Mouse (Mus musculus) liver, embryonic 13.5 days (tissue): Measurements from ENCODE around the gene Il1b. TPM values are rescaled to one million over a fixed set of nuclear protein-coding genes. Genes with fewer than 3 reads are reported as not detected.
A peak's percentile ranks its signal among the peaks of the same experiment; 100 is the strongest.

Source experiments
- ATAC-seq: fragments of 200-750 bp; cut with Nextera tagmentation; 2 replicates; pipeline ENCODE4 v1.8.0; 2017; ENCODE audit warnings: low read depth, mild to moderate bottlenecking, moderate number of reproducible peaks, moderate library complexity
- DNase-seq: peaks from one replicate; pipeline ENCODE4 v3.0.0; 2022
- H3K27ac ChIP-seq: fragments of 300-500 bp; sonication (generic); 2 replicates; pipeline ENCODE4 v1.5.1; 2015; ENCODE audit warnings: moderate library complexity, mild to moderate bottlenecking, inconsistent platforms
- H3K27me3 ChIP-seq: fragments of 300-500 bp; sonication (generic); 2 replicates; pipeline ENCODE4 v1.6.1; 2015; ENCODE audit warnings: mild to moderate bottlenecking, inconsistent platforms
- H3K36me3 ChIP-seq: fragments of 300-500 bp; sonication (generic); 2 replicates; pipeline ENCODE4 v1.6.1; 2015; ENCODE audit warnings: mild to moderate bottlenecking, inconsistent platforms
- H3K4me1 ChIP-seq: fragments of 300-500 bp; sonication (generic); replicated peaks from 2 replicates; pipeline ENCODE4 v1.6.1; 2015; ENCODE audit warnings: inconsistent platforms
- H3K4me2 ChIP-seq: fragments of 300-500 bp; sonication (generic); 2 replicates; pipeline ENCODE4 v1.6.1; 2015; ENCODE audit warnings: inconsistent platforms, mild to moderate bottlenecking, moderate library complexity
- H3K4me3 ChIP-seq: fragments of 300-500 bp; sonication (generic); replicated peaks from 2 replicates; pipeline ENCODE4 v1.5.1; 2015; ENCODE audit warnings: mild to moderate bottlenecking, inconsistent platforms
- H3K9ac ChIP-seq: fragments of 300-500 bp; sonication (generic); 2 replicates; pipeline ENCODE4 v1.6.1; 2015; ENCODE audit warnings: mild to moderate bottlenecking, inconsistent platforms
- H3K9me3 ChIP-seq: fragments of 300-500 bp; sonication (generic); replicated peaks from 2 replicates; pipeline ENCODE4 v1.6.1; 2016; ENCODE audit warnings: inconsistent platforms
- whole genome bisulfite sequencing: fragments of 180-500 bp; shearing (Covaris S2); methylation state at CpG from one replicate; pipeline ENCODE4 v1.1.7; 2015; ENCODE audit not compliant: insufficient replicate concordance; 5-methylcytosine and 5-hydroxymethylcytosine counted together
- polyA plus RNA-seq: library from polyadenylated mRNA; unstranded; fragments of >200 nt; fragmentation: Nextera tagmentation; extraction: Ambion mirVana; gene quantifications from 2 replicates; pipeline ENCODE4 v1.2.1, GENCODE M21; 2015

The Il1b gene
- 0.16 and 0.56 TPM in 2 replicates for polyA plus RNA-seq

DNA sequence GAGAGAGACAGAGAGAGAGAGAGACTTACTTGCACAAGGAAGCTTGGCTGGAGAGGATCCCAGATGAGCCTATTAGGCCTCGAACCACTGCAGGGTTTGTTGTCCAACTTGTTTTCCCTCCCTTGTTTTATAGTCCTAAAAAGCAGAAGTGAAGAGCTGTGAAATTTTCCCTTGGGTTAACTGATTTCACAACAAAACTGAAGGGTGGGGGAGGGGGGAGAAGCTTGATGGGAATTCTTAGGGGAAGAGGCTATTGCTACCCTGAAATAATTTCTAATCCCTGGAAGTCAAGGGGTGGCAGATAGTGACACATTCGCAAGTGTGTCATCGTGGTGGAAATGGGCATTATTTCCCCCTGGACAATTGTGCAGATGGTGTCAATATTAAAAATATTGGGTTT lies at the start of gene Il1b:
Il1b (minus strand) TSS at position 101 of the 400 bp plus-strand sequence.
- Histone ChIP-seq H3K9ac (no peak within 1 kb of the TSS), H3K27me3 (no peaks in the 10 kb centered on the region), H3K9me3 (no peaks in the 10 kb centered on the region), H3K4me3 (no peak within 1 kb of the TSS), H3K4me1 (peaks cover 24% of the 10 kb centered on the region), H3K36me3 (no peaks in the 10 kb centered on the region), H3K4me2 (peak within 1 kb of the TSS; percentile 8; the same call in 1 of the 2 replicates), H3K27ac (no peak within 1 kb of the TSS)
- WGBS: 57% methylated on average over 3 of the region's 3 CpGs
- DNase-seq (no peak), ATAC-seq (no peak)

- ATAC-seq (no peak), DNase-seq (no peak)
- Histone ChIP-seq H3K9ac (no peak overlapping the region), H3K27ac (no peak overlapping the region), H3K4me3 (no peak overlapping the region), H3K27me3 (no peaks in the 10 kb centered on the region), H3K9me3 (no peaks in the 10 kb centered on the region), H3K36me3 (no peaks in the 10 kb centered on the region), H3K4me1 (peaks cover 3% of the 10 kb centered on the region; the same call in 1 of the 2 replicates), H3K4me2 (no peak overlapping the region)
- WGBS: 76% methylated on average over 3 of the region's 3 CpGs
Measured at GRCm38 (mm10) chr2:129419361-129419880, 48.5 kb upstream of the Il1b start.

DNA sequence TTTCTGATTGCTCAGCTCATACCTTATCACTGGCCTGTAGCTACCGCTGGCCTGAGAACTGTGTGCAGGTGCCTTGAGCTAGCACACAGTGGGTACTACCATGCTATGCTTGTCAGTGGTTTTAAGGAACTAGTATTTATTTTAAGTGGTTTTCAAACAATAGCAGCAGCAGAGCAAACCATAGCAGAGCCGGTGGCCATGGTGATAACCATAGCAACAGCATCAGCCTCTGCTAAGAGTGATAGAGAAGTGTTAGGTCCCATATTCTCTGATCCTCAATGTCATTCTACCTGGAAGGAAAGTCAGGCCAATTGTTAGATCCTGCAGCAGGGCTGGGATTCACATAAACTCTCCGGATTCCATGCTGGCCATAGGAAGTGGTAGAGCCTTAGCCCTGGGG lies 43.7 kb upstream of the Il1b start:
- WGBS: 59% methylated on average over 3 of the region's 3 CpGs
- no peaks in the 10 kb centered on the region for H3K36me3 ChIP-seq

DNA sequence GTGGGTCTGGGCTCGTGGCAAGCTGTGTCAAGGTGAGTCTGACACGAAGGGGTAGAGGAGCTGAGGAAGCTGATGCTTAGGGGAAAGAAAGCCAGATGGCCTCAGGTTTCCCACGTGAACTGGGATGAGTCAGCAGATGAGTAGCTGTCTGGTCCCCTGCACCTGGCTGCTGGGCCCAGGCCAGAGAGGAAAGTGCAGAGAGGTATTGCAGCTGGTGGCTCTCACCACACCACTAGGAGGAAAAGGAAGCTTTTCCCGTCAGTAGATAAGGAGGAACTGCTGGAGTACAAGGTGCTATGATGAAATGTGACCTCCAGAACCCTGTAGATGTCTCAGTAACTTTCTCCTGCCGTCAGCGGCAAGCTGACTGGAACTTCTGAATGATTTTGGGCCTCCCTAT lies 42.5 kb upstream of the Il1b start:
- ATAC-seq: no peak
- Histone ChIP-seq H3K4me3 (no peak overlapping the region), H3K27ac (no peak overlapping the region), H3K4me2 (no peak overlapping the region), H3K36me3 (no peaks in the 10 kb centered on the region), H3K4me1 (no peaks in the 10 kb centered on the region), H3K9ac (no peak overlapping the region), H3K27me3 (no peaks in the 10 kb centered on the region), H3K9me3 (no peaks in the 10 kb centered on the region)
- WGBS: 25% methylated on average over 6 of the region's 6 CpGs
- no peak for DNase-seq

More for the DNA sequence above, 43.7 kb upstream of the Il1b start:
- Histone ChIP-seq H3K9me3 (no peaks in the 10 kb centered on the region), H3K4me2 (no peak overlapping the region), H3K4me3 (no peak overlapping the region), H3K27me3 (no peaks in the 10 kb centered on the region), H3K4me1 (no peaks in the 10 kb centered on the region), H3K9ac (no peak overlapping the region), H3K27ac (no peak overlapping the region)
- ATAC-seq (no peak), DNase-seq (no peak)

- Histone ChIP-seq H3K9ac (no peak overlapping the region), H3K4me2 (no peak overlapping the region), H3K9me3 (no peaks in the 10 kb centered on the region), H3K4me3 (no peak overlapping the region), H3K4me1 (peaks cover 5% of the 10 kb centered on the region), H3K27ac (no peak overlapping the region), H3K36me3 (no peaks in the 10 kb centered on the region), H3K27me3 (no peaks in the 10 kb centered on the region)
- WGBS: 47% methylated on average over 3 of the region's 3 CpGs
- ATAC-seq (no peak), DNase-seq (no peak)
Measured at GRCm38 (mm10) chr2:129411651-129412050, 40.7 kb upstream of the Il1b start.

- 63% methylated on average over 7 of the region's 7 CpGs for whole genome bisulfite sequencing
- peaks cover 5% of the 10 kb centered on the region for H3K4me1 ChIP-seq
- H3K4me2 ChIP-seq: no peak overlapping the region
- no peak overlapping the region for H3K27ac ChIP-seq
- no peaks in the 10 kb centered on the region for H3K27me3 ChIP-seq
- no peak for ATAC-seq
- no peaks in the 10 kb centered on the region for H3K9me3 ChIP-seq
- no peak overlapping the region for H3K9ac ChIP-seq
- DNase-seq: no peak
- no peaks in the 10 kb centered on the region for H3K36me3 ChIP-seq
- H3K4me3 ChIP-seq: no peak overlapping the region
Measured at GRCm38 (mm10) chr2:129410344-129410743, 39.4 kb upstream of the Il1b start.

DNA sequence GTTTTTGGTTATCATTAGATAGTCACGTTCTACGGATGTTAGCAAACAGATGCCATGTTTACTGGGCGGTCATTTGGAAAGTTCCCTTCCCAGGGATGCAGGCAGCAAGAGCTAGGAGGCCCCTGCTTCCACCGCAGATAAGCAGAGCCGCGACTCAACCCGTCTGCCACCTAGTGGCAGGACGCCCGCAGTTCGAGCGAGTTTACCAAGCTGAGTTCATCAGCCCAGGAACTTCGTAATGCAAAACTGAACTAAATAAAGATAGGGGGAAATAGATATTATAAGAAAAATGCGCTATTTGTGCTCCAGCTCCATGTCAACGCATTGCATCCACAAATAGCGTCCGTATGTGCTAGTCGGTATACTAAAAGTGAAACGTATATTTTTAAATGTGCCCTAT lies 37.5 kb upstream of the Il1b start:
- Histone ChIP-seq H3K4me2 (no peak overlapping the region), H3K9ac (no peak overlapping the region), H3K27ac (no peak overlapping the region), H3K36me3 (no peaks in the 10 kb centered on the region), H3K27me3 (no peaks in the 10 kb centered on the region), H3K4me3 (no peak overlapping the region), H3K4me1 (peaks cover 5% of the 10 kb centered on the region), H3K9me3 (no peaks in the 10 kb centered on the region)
- no peak for ATAC-seq
- WGBS: 14% methylated on average over 18 of the region's 18 CpGs
- peak; percentile 34 for DNase-seq

DNA sequence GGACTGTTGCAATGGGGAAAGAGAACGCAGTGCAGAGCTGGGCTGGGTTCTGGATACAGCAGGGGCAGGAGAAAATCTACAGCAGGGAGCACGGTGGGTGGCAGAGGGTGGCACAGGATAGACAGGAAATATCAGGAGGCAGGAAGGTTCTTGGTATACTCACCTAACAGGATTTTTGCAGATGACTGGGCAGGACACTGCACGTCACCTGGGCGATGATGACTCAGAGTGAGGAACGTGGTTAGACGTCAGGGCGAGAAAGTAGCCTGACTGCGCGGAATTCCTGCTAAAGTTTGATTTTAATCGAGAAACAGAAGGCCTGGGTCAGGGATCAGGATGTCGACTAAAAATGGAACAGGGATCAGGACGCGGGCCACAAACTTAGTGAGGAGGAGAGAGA lies 36.7 kb upstream of the Il1b start:
- DNase-seq (no peak), ATAC-seq (no peak)
- Histone ChIP-seq H3K36me3 (no peaks in the 10 kb centered on the region), H3K4me1 (peaks cover 5% of the 10 kb centered on the region), H3K4me3 (no peak overlapping the region), H3K4me2 (no peak overlapping the region), H3K9me3 (no peaks in the 10 kb centered on the region), H3K9ac (no peak overlapping the region), H3K27ac (no peak overlapping the region), H3K27me3 (no peaks in the 10 kb centered on the region)
- WGBS: 80% methylated on average over 13 of the region's 13 CpGs

DNA sequence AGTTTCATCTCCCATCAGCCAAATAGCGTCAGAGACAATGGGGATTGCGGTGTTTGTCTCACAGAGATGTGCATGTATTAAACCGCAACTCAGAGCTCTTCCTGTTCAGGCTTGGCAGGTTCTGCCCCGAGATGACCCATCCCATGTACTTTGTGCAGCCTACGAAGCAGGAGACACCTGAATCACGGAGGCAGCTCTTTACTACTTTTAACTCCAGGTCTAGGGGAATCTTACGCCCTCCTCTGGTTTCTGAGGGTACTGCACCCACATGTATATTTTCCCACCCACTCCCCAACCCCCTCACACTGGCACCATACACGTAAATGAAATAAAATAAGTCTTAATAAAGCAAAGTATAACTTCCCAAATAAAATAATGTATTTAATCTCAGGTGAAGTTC lies 35.6 kb upstream of the Il1b start:
- H3K4me1 ChIP-seq: peaks cover 5% of the 10 kb centered on the region
- 71% methylated on average over 8 of the region's 8 CpGs for WGBS

DNA sequence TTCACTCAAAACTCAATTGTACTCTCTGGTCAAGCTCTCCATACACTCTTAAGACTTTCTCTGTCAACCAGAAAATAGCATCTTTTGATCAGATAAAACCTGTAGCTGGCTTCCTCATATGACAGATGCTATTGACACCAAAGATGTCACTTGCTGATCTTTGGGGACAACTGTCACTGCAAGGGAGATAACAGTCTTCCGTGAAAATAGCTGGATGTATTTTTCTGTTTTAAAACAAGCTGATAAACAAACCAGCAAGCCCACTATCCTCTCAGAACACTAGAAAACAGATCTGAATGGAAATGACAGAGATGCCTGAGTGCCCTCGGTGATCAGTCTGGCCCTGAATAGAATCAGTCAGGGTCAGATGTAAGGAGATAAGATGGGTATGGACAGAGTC lies 32.8 kb upstream of the Il1b start:
- no peak overlapping the region for H3K27ac ChIP-seq
- 53% methylated on average over 2 of the region's 2 CpGs for WGBS
- no peaks in the 10 kb centered on the region for H3K9me3 ChIP-seq
- DNase-seq: no peak
- no peak for ATAC-seq
- no peak overlapping the region for H3K9ac ChIP-seq
- H3K4me1 ChIP-seq: peaks cover 5% of the 10 kb centered on the region
- H3K4me3 ChIP-seq: no peak overlapping the region
- no peak overlapping the region for H3K4me2 ChIP-seq
- H3K27me3 ChIP-seq: no peaks in the 10 kb centered on the region
- no peaks in the 10 kb centered on the region for H3K36me3 ChIP-seq

More for the DNA sequence above, 35.6 kb upstream of the Il1b start:
- Histone ChIP-seq H3K4me2 (no peak overlapping the region), H3K27ac (no peak overlapping the region), H3K36me3 (no peaks in the 10 kb centered on the region), H3K27me3 (no peaks in the 10 kb centered on the region), H3K4me3 (no peak overlapping the region), H3K9me3 (no peaks in the 10 kb centered on the region), H3K9ac (no peak overlapping the region)
- DNase-seq (no peak), ATAC-seq (no peak)

- no peaks in the 10 kb centered on the region for H3K36me3 ChIP-seq
- 49% methylated on average over 3 of the region's 3 CpGs for WGBS
- H3K4me2 ChIP-seq: no peak overlapping the region
- no peak overlapping the region for H3K9ac ChIP-seq
- H3K9me3 ChIP-seq: no peaks in the 10 kb centered on the region
- H3K27ac ChIP-seq: no peak overlapping the region
- H3K4me1 ChIP-seq: no peaks in the 10 kb centered on the region
- ATAC-seq: no peak
- no peak overlapping the region for H3K4me3 ChIP-seq
- H3K27me3 ChIP-seq: no peaks in the 10 kb centered on the region
- DNase-seq: no peak
Measured at GRCm38 (mm10) chr2:129402330-129402729, 31.4 kb upstream of the Il1b start.

GRCm38 (mm10) chr2:129401803-129402202 lies 30.9 kb upstream of the Il1b start:
- H3K27me3 ChIP-seq: no peaks in the 10 kb centered on the region

More at GRCm38 (mm10) chr2:129401803-129402202, 30.9 kb upstream of the Il1b start:
- Histone ChIP-seq H3K9me3 (no peaks in the 10 kb centered on the region), H3K36me3 (no peaks in the 10 kb centered on the region), H3K4me2 (no peak overlapping the region), H3K27ac (no peak overlapping the region), H3K4me3 (no peak overlapping the region), H3K4me1 (no peaks in the 10 kb centered on the region), H3K9ac (no peak overlapping the region)
- 63% methylated on average over 5 of the region's 5 CpGs for WGBS
- DNase-seq: no peak
- no peak for ATAC-seq
